Mouse (Mus musculus) right cerebral cortex, postnatal 25 days (tissue): ENCODE measurements around the gene Mtus2.

Source experiments
- DNase-seq: peaks from one replicate; pipeline ENCODE4 v3.0.0; 2022

The Mtus2 gene

GRCm38 (mm10) chr5:147959088-147959487 is 2.0 kb downstream of the Mtus2 start:
- peak; percentile 44 for DNase-seq

GRCm38 (mm10) chr5:147960793-147961192 is 3.7 kb downstream of the Mtus2 start:
- no peak for DNase-seq

GRCm38 (mm10) chr5:147963820-147964580 is 6.9 kb downstream of the Mtus2 start:
- no peak for DNase-seq

GRCm38 (mm10) chr5:147964776-147965175 is 7.7 kb downstream of the Mtus2 start:
- no peak for DNase-seq

GRCm38 (mm10) chr5:147966646-147967045 is 9.5 kb downstream of the Mtus2 start:
- DNase-seq = no peak

GRCm38 (mm10) chr5:147969566-147969965 is 12.4 kb downstream of the Mtus2 start:
- DNase-seq = no peak

GRCm38 (mm10) chr5:147976001-147976400 is 18.9 kb downstream of the Mtus2 start:
- no peak for DNase-seq

- peak; percentile 60 for DNase-seq
Observed at GRCm38 (mm10) chr5:147980606-147981005, 23.5 kb downstream of the Mtus2 start.

GRCm38 (mm10) chr5:147990289-147990688 is 33.2 kb downstream of the Mtus2 start:
- DNase-seq = no peak

- no peak for DNase-seq
Observed at GRCm38 (mm10) chr5:147990775-147991174, 33.7 kb downstream of the Mtus2 start.

GRCm38 (mm10) chr5:147992581-147993378 is 35.7 kb downstream of the Mtus2 start:
- DNase-seq = no peak

- no peak for DNase-seq
Observed at GRCm38 (mm10) chr5:148005263-148005662, 48.1 kb downstream of the Mtus2 start.

- no peak for DNase-seq
Observed at GRCm38 (mm10) chr5:148012156-148012555, 55.0 kb downstream of the Mtus2 start.

- no peak for DNase-seq
Observed at GRCm38 (mm10) chr5:148014133-148014854, 57.2 kb downstream of the Mtus2 start.

GRCm38 (mm10) chr5:148015383-148015782 is 58.3 kb downstream of the Mtus2 start:
- no peak for DNase-seq

- DNase-seq = no peak
Observed at GRCm38 (mm10) chr5:148017371-148017770, 60.3 kb downstream of the Mtus2 start.

GRCm38 (mm10) chr5:148022784-148023183 is 65.7 kb downstream of the Mtus2 start:
- DNase-seq = no peak

GRCm38 (mm10) chr5:148026401-148027349 is 69.6 kb downstream of the Mtus2 start:
- DNase-seq = peak; percentile 27

- DNase-seq = no peak
Observed at GRCm38 (mm10) chr5:148027985-148028384, 70.9 kb downstream of the Mtus2 start.

- no peak for DNase-seq
Observed at GRCm38 (mm10) chr5:148041661-148042060, 84.5 kb downstream of the Mtus2 start.

GRCm38 (mm10) chr5:148048200-148048599 is 91.1 kb downstream of the Mtus2 start:
- DNase-seq = no peak

GRCm38 (mm10) chr5:148049304-148049703 is 92.2 kb downstream of the Mtus2 start:
- DNase-seq = no peak
